Mouse (Mus musculus): ENCODE data around the gene Eva1a.
A peak's percentile ranks its signal among the peaks of the same experiment; 100 is the strongest.

The Eva1a gene

GRCm38 (mm10) chr6:82066515-82067081 is 25.8 kb downstream of the Eva1a start:
- DNase-seq (ENCODE audit: low spot score), result no peak

DNA sequence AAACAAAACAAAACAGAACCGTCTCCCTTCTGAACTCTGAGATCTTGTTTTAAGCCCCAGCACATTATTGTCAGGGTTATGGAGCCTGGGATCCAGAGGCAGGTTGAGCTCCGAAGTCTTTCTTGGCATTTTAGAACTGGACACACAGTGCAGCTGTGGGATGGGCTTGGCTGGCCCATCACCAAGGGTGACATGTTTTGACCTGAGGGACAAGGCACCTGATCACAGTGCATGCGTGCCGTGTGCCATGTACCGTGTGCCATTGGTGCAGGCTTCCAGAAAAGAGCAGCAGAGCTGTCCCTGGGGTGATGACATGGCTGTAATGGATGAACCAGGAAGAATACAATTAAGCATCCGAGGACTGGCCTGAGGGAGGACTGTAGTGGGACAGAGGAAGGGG is 29.6 kb downstream of the Eva1a start:
- no peak for DNase-seq (ENCODE audit: low spot score)

- peak; percentile 9 for DNase-seq (ENCODE audit: low spot score)
Observed at GRCm38 (mm10) chr6:82073011-82073410, 32.2 kb downstream of the Eva1a start.

GRCm38 (mm10) chr6:82073567-82073966 is 32.7 kb downstream of the Eva1a start:
- no peak for DNase-seq (ENCODE audit: low spot score)

DNA sequence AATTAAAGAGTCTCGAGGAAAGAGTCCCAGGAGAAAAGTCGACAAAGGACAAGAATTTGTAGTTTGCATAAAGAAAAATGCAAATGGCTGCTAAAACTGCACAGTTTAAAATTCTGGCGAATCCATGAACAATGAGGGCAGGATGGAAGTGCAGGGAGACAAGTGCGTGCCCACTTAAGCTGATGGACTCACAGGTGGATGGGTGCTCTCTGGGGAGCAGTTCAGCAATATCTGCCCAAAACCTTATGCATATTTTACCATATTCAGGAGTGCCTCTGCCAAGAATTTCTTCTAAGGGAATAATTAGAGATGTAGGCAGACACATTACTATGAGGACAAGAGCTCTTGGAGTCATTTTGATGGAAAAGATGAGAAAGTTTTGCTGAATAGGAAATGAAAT is 35.5 kb downstream of the Eva1a start:
- DNase-seq (ENCODE audit: low spot score), result no peak

- no peak for DNase-seq (ENCODE audit: low spot score)
Observed at GRCm38 (mm10) chr6:82078875-82079274, 38.0 kb downstream of the Eva1a start.

DNA sequence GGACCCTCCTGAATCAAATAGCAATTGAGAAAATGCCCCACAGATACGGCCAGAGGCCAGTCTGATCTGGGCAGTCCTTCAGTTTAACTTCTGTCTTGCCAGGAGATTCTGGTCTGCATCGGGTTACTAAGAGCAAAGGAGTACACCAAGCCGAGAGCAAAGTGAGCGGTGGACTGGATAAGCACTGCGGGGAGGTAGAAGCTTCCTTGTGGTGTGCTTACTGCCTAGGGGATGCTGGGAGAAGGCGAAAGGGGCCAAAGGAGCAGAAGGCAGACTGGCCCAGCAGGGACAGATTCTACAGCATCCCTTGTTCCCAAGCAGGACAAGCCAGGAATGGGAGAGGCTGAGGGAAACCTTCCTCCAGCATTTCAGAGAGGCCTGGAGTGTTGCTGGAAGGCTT is 42.8 kb downstream of the Eva1a start:
- no peak for DNase-seq (ENCODE audit: low spot score)

GRCm38 (mm10) chr6:82084235-82084634 is 43.4 kb downstream of the Eva1a start:
- no peak for DNase-seq (ENCODE audit: low spot score)

DNA sequence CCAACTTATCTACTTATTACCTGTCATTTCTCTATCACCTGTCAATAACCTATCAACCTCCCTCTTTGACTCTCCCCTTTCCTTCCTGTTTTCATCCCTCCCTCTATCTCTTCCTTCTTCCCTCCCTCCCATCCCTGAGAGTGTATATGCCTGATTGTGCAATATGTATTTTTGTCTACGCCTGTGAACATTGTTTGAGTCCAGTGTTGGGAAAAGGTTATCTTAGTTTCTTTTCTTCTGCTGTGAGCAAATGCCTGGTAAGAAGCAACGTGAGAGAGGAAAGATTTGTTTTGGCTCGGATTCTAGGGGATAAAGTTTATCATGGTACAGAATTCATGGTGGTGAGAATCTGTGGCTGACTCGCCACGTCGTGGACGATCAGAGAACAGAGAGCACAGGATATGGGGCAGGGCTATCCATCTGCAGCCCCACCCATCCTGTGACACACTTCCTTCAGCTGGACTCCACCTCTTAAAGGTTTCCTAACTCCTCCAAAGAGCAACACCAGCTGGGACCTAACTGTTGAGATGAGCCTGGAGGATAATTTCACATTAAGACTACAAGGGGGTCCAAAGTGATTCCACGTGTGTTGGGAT is 44.6 kb downstream of the Eva1a start:
- no peak for DNase-seq (ENCODE audit: low spot score)

GRCm38 (mm10) chr6:82088133-82088532 is 47.3 kb downstream of the Eva1a start:
- no peak for DNase-seq (ENCODE audit: low spot score)

- DNase-seq (ENCODE audit: low spot score), result no peak
Observed at GRCm38 (mm10) chr6:82091773-82092172, 50.9 kb downstream of the Eva1a start.

- DNase-seq (ENCODE audit: low spot score), result no peak
Observed at GRCm38 (mm10) chr6:82097705-82098104, 56.9 kb downstream of the Eva1a start.

GRCm38 (mm10) chr6:82098456-82098855 is 57.6 kb downstream of the Eva1a start:
- DNase-seq (ENCODE audit: low spot score), result no peak

- DNase-seq (ENCODE audit: low spot score), result no peak
Observed at GRCm38 (mm10) chr6:82110473-82110872, 69.6 kb downstream of the Eva1a start.

- DNase-seq (ENCODE audit: low spot score), result no peak
Observed at GRCm38 (mm10) chr6:82111111-82111510, 70.3 kb downstream of the Eva1a start.

DNA sequence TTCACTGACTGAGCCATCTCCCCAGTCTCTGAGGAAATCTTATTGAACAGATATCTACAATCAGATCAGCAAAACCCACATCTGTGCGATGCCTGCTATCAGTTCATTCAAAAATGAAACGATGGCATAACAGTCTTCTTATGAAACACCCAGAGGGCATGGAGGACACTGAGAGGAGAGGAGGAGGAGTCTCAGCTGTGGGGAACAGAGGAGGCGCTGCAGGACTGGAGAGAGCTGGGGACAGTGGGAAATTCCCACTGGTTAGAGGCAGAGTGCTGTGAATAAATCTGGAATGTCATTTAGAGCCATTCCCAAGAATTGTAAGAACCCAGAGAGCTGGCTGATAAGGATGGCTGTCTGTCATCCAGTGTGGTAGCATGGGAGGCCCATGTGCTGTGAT is 70.7 kb downstream of the Eva1a start:
- DNase-seq (ENCODE audit: low spot score), result no peak

DNA sequence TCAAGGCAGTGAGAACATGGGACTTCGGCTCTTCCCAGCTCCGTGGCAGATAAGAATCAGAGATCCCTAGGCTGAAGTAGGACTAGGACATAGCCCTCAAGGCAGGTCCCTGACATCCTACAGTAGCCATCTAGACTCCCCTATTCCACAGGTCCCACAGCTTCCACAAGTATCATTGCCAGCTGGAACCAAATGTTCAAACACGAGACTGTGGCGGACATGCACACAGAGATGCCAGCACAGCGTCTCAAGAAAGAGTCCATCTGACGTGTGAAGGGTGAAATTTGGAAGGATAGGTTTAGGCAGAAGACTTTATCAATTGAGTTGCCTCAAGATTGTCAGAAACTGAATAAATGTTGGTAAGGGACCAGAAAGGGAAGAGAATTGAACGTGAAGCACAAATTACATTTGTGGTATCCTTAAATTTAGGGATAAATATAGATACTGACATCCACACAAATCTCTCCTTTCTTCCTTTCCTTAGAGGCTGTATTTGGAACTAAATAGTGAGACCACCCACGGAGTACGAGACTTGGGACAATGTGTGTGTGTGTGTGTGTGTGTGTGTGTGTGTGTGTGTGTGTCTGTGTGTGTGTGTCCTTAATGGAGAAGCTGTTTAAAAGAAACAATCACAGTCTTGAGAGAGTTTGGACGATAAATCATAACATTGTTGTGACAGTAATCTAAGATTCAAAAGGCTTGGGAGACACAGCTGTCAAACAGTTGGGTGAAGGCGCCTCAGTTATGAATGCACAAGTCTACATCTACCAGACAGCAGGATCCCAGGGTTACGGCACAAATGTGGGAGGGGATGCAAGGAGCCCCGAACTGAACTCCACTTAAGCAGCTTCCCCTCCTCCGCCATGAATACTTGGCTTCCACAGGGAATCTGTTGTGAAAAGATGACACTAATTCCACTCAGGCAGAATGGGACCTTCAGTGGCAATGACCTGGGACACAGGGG is 71.6 kb downstream of the Eva1a start:
- DNase-seq (ENCODE audit: low spot score), result no peak

- no peak for DNase-seq (ENCODE audit: low spot score)
Observed at GRCm38 (mm10) chr6:82115335-82115965, 74.6 kb downstream of the Eva1a start.

GRCm38 (mm10) chr6:82116176-82116575 is 75.3 kb downstream of the Eva1a start:
- no peak for DNase-seq (ENCODE audit: low spot score)

- DNase-seq (ENCODE audit: low spot score), result no peak
Observed at GRCm38 (mm10) chr6:82117871-82118270, 77.0 kb downstream of the Eva1a start.

DNA sequence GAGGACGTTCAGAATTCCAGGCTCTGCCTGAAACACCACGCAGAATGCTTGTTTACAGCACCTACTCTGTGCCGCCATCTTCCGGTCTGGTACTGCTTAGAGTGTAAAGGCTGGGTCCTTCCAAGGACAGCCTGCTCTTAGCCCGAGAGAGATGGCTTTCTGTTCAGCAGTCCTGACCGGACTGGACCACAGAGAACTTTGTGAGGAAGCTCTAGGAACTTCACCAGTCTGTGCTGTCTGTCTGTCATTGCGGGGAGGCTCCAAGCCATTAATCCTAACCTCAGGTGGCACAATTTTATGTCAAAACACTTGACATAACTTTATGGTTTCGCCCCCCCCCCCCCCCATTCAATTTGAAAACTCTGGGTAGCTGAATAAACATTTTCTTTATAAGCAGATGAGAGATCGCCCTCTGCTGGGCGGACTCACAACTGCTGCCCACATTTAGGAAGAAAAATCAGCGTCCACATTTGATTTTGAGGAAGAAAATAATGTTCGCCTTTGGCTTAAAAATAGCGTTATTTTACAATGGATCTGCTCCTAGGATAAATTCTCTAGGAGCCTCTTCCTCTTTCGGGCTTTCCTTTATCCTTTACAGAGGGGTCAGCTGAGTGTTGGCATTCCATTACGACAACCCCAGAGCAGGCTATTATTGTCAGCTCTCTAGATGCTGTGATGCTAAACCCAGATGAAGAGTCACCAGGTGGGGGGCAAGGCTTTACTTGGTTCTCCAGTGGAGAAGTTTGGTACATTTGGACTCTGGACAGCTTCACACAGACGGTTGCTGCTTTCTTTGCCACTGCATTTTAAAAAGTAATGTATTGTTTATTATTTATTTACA is 78.7 kb downstream of the Eva1a start:
- peak; percentile 29 for DNase-seq (ENCODE audit: low spot score)

GRCm38 (mm10) chr6:82125134-82125533 is 84.3 kb downstream of the Eva1a start:
- no peak for DNase-seq (ENCODE audit: low spot score)
